Mouse (Mus musculus) ovary, adult 10 weeks (tissue): ENCODE results near the gene Fgf14. TPM values are rescaled to one million over a fixed set of nuclear protein-coding genes. Genes with fewer than 3 reads are reported as not detected.

Experiments
- polyA plus RNA-seq: library from polyadenylated mRNA; stranded (reverse); fragments of 350-450 nt; fragmentation: Illumina TruSeq; extraction: RNeasy Lipid Tissue Mini Kit (QIAGEN cat#74804); gene quantifications from one replicate; pipeline ENCODE4 v1.2.3, GENCODE M21; 2014

Fgf14 gene
- polyA plus RNA-seq = 0.34 TPM

DNA sequence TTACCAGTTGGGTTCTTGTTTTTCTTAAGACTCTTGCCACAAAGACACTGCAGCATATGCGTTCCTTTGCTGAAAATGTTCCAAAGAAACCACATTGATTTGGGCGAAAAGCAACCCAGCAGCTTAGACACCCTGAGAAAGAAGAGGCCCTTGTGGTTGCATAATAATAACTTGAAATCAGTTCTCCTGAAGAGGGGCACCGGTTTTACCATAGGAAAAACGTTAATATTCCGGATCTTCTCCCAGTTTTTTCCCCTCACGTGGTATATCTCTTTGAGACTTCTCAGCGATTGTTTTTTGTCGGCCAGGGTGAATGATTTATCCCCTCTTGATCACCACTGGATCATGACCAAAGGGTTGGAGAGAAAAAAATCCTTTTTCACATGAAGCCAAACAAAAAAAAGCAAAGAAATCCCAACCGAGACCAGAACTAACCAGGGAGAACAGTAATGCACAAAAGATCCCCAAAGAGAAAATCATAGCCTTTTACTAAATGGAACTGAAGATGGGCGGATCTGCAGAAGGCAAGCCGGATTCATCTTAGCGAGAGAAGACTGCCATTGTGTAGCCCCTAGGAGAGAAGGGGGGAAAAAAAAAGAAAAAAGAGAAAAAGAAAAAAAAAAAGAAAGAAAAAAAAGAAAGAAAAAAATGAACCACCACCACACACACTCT lies at the start of gene Fgf14:
Fgf14 (minus strand) TSS at position 622 of the 672 bp plus-strand sequence.

